Mouse (Mus musculus) heart, postnatal 0 days (tissue): Measurements from ENCODE around the gene Knop1.

Source experiments
- CTCF ChIP-seq: IDR thresholded peaks from 2 replicates; pipeline ENCODE4 v1.5.1; 2016; ENCODE audit warnings: antibody characterized with exemption, control low read depth, low read depth
- EP300 ChIP-seq: IDR thresholded peaks from 2 replicates; pipeline ENCODE4 v1.6.1; 2016; ENCODE audit warnings: antibody characterized with exemption, low read depth

GRCm38 (mm10) chr7:118855171-118855876, 730 bp downstream of the Knop1 start, which contains the start of gene Iqck:
- TF ChIP-seq EP300 (no peak), CTCF (no peak)
